Mouse (Mus musculus) testis, adult 2 months (tissue): Measurements from ENCODE around the gene Abcc2.

Experiments used
- CTCF ChIP-seq: fragments of 200-500 bp; IDR thresholded peaks from 2 replicates; pipeline ENCODE4 v1.5.1; 2012; ENCODE audit warnings: low read depth, mild to moderate bottlenecking, inconsistent platforms, low read length, moderate library complexity; ENCODE audit not compliant: control insufficient read depth, insufficient read depth, insufficient replicate concordance
- POLR2A ChIP-seq: fragments of 200-500 bp; IDR thresholded peaks from 2 replicates; pipeline ENCODE4 v1.6.1; 2012; ENCODE audit warnings: low read depth, mild to moderate bottlenecking, inconsistent platforms, low read length, moderate library complexity; ENCODE audit not compliant: control insufficient read depth

DNA sequence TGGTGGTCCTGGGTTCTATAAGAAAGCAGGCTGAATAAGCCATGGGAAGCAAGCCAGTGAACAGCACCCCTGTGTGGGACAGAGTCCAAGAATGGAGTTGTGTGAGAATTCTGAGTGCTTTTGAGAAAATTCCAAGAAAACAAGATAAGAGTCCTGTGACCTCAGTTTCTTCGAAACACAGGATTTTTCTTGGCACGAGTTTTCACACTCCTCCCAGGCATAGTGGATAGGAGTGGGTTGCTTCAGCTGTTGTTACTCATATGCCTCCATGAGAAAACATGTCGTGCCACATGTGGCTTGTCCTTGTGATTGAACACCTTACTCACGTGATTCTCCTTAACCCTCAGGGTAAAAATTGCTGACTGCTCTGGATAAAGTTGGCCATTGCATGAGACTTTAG is 34.1 kb upstream of the Abcc2 start:
- TF ChIP-seq POLR2A (no peak), CTCF (no peak)
